Mouse (Mus musculus): Measurements from ENCODE around the gene Ssr2.

DNA sequence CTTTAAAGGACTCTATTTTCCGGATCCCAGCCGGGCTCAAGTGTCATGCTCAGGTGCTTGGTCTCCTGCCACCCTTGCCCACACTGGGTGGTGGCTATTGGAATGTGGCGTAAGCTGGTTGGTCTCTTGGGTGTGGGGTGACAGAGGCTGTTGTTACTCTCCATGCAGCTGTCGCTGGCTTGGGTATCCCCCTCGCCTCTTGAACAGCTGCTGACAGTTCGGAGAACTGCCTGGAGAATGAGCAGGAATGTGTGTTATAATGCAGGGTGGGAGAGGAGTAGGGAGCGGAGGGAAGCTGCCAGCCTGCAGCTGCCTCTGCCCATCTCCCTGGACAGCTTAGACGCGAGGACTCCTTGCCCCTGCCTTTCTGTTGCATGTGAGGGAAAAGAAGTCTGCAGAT lies 54.3 kb downstream of the Ssr2 start:
- TF ChIP-seq EP300 (IDR thresholded peaks at IDR 0.05) (no peak), CTCF (IDR thresholded peaks at IDR 0.05) (no peak)

All from lung, postnatal 0 days (tissue).